Mouse (Mus musculus) T-helper 17 cell (primary cell): ENCODE data around the gene Actg1.

ENCODE experiments used
- in situ Hi-C, 2 experiments: fragments of 300-600 bp; cut with MboI, MseI; formaldehyde crosslinking; loops; 1 replicate in 1 of 2; 2 replicates in 1 of 2; pipeline ENCODE4 v1.15.1; 2025; ENCODE audit warnings: high pct_unique_total_duplicates in 2 of 2

The Actg1 gene

DNA sequence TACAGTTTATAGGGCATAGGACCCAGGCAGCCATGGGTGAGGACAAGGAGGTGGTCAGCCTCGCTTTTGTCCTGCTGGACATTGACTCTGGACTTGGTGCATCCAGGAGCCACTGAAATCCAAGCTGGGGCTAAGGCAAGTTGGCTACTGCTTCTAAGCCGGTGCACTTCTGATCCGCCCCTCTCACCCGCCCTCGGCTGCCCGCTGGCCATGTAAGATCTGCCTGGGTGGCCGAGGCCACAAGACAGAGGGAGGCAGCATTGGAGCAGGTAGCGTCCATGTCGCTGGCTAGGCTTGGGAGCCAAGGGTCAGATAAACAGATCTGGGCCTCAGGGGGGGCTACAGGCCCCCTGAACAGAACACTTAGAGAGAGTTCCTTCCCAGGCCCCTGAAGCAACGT, 13.0 kb upstream of the Actg1 start, which contains the start of gene Fscn2:
Gene Fscn2, plus strand, starts transcription at position 240 of the 400 bp plus-strand sequence.
- in situ Hi-C loops = no loop called here

DNA sequence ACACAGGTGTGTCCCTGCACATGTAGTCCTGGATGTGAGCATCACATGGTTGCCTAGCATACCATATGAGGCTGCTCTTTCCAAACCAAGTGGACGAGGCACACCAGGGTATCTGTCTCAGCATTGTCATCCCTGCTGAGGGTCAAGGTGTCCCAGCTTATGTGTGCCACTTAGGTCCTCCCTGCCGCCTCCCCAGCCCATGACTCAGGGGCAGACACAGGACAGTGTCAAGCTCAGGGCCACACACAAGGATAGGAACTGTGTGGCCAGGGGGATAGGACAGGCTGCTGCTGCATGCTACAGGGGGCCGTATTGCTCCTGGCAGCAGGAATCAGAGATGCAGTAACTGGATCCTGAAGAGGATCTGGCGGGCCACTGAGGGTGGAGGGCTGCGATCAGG, 12.4 kb upstream of the Actg1 start:
- in situ Hi-C loops = no loop called here

DNA sequence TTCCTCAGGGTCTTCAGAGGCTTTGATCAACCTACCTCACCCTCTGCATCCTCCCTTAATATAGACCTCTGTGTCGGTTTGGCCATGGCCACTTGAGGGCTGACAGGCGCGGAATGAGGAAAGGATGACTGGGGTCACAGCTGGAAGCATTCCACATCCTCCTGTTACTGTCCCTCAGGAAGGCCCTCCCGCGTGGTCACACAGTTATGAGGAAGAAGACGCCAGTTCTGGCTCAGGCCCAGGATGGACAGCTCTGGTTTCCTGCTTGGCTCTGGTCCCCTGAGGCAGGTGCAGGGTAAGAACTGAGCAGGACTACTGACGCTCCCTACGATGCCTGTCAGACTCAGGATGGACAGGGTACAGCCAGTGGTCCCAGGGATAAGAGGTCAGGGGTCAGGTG, 11.7 kb upstream of the Actg1 start:
- in situ Hi-C loops = no loop called here

DNA sequence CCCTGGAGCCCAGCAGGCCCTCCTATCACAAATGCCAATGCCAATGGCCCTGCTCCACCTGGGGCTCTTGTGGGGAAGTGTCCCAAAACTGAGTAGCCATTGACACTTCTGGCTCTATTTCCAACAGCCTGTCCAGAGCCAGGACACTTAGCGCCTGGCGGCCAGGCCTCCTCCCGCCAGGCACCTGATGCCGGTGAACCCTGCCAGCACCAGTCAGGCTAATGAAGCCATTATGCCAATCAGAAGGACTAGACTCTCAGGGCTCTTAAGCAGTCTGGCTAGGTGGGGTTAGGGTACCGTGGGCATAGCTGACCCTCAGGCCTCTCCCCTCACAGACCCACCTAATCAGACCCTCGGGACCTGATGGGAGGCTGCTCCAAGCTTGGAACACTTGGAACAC, 11.0 kb upstream of the Actg1 start:
- in situ Hi-C loops = no loop called here

DNA sequence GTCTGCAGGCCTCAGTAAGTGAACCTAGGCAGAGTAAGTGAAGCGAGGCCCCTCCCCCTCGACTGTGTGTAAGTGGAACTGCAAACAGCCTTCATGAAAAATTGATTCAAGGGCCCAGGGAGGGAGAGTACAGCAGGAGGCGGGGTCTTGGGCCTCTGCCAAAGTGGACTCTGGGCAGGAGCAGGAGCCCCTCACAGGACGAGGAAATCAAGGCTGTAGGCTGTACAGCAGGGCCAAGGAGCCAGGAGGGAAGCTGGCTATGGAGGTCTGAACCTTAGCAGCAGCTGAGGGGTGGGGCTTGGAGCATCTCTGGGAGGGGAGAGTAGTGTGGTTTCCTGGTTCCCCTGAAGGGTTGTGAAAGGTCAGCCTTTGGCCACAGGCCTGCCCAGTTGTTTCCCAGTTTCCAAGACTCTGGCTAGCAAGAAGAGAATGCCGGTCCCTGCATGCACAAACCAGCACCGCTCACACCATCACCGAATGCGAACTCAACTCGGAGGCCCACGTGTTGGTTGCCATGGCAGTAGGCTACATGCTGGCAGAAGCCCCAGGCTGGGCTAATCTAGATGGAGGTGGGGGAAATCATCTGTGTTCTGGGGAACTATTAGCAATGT, 9.6 kb upstream of the Actg1 start:
- in situ Hi-C loops = no loop called here

DNA sequence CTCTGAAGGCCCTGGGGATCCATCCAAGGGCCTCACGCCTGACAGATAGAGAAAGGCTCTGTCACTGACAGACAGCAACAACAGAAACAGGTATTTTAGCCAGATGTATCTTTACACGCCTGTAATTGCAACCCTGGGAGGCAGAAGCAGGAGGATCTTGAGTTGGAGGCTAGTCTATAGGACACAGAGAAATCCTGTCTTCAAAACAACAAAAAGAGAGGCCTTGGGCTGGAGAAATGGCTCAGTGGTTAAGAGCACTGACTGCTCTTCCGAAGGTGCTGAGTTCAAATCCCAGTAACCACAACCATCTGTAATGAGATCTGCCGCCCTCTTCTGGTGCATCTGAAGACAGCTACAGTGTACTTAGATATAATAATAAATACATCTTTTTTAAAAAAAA, 8.6 kb upstream of the Actg1 start:
- in situ Hi-C loops = no loop called here

DNA sequence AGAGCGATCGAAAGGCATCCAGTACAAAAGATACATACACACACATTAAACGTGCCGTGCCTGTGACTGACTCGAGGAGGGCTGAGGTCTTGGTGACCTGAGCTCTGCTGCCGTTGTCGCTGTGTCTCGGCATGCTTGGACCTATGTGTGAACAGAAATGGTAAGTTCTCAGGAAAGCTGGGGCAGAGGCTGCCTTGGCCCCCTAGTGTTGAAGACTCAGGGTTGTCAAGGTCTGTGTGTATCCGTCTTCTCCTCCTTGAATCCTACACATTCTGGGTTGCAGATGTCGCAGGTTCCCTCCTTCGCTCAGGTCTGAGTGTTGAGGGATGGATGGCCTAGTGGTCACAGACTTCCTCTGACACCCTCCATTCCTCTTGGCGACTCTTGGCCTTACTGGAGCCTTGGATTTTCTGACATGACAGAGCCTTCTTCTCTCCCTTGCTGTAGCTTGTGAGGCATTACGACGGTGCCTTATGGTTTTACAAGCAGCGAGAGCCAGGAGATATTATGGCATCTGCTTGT, 8.0 kb upstream of the Actg1 start:
- in situ Hi-C loops = no loop called here

DNA sequence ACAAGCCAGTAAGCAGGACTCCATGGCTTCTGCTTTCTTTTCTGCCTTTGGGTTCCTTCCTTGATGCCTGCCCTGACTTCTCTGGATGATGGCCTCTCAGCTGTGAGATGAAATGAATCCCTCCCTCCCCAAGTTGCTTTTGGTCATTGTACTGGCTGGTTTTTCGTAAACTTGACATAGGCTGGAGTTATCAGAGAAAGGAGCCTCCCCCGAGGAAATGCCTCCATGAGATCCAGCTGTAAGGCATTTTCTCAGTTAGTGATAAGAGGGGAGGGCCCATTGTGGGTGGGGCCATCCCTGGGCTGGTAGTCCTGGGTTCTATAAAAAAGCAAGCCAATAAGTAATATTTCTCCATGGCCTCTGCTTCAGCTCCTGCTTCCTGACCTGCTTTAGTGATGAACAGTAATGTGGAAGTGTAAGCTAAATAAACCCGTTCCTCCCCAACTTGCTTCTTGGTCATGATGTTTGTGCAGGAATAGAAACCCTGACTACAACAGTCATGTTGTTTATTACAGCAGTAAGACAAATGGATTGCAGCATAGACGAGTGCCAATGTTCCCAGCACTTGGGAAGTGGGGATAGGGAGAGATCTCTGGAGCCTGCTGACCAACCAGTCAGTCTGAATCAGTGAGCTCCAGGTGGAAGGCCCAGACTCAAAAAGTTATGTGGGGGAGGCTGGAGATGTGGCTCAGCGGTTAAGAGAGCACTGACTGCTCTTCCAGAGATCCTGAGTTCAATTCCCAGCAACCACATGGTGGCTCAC, 7.1 kb upstream of the Actg1 start:
- in situ Hi-C loops = no loop called here

DNA sequence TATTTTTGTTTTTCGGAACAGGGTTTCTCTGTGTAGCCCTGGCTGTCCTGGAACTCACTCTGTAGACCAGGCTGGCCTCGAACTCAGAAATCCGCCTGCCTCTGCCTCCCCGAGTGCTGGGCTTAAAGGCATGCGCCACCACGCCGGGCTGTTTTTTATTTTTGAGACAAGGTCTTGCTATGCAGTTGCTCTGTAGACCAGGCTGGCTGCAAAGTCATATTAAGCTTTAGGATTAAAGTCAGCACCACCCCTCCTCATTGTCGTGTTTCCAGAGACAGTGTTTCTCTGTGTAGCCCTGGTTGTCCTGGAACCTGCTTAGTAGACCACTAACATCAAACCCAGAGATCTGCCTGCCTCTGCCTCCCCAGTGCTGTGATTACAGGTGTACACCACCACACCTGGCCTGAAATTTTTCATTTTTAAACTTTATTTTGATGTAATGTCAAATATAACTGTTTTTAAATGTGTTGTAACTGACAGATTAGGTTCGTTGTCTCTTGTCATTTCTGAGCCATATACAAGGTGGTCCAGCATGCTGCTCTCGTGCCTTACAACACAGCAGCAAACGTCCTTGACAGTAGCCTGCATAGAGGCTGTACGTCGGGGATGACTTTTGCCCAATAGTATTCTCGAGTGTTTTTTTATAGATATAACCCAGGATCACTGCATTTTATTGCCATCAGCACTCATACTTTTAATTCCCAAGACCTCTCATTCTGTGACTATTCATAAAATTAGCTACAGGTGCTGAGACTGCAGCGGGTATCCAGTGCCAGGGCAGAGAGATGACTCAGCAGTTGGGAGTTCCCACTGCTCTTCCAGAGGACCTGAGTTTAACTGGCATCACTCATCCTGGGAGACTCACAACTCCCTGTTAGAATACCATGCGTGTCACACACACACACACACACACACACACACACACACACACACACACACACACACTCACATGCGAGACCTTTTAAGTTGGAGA, 6.2 kb upstream of the Actg1 start:
- in situ Hi-C loops = loop anchor here in 1 of 2 experiments (5.0 kb wide), 1 partner anchor 47 kb away; no protein-coding TSS in a partner anchor

DNA sequence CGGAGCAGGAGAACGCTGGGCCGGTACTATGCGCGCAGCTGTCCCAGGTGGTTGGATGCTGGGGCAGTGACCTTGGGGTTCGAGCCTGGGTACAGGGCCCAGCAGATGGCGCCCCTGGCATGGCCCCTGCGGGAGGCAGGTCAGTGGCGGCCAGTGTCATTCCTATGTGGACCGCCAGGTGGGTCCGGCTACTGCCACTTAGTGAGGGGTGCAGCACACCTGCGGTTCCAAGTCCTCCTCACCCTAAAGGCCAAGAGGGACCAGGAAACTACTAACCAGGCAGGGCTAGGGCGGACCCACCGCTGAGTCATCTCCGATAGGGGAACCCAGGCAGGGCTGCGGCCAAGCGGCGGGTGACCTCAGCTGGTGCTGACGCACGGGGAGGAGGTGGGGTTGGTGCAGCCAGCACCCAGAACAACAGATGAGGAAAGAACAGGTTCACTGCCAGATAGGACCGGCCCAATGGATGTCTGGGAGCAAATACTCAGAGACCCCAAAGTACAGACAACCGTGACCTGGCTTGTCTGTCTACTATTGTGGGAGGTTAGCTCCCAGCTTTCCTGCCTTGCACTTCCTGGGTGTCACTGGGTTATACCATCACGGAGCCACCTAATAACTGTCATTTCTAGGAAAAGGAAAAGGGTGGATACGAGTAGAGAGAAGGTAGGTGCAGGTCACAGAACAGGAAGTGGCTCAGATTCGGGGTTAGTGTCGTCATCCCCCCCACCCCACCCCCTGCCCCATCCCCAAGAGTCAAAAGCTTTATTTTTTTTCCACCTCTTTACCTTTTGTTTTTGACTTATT, 5.4 kb upstream of the Actg1 start:
- in situ Hi-C loops = loop anchor here in 1 of 2 experiments (5.0 kb wide), 1 partner anchor 46 kb away; no protein-coding TSS in a partner anchor

DNA sequence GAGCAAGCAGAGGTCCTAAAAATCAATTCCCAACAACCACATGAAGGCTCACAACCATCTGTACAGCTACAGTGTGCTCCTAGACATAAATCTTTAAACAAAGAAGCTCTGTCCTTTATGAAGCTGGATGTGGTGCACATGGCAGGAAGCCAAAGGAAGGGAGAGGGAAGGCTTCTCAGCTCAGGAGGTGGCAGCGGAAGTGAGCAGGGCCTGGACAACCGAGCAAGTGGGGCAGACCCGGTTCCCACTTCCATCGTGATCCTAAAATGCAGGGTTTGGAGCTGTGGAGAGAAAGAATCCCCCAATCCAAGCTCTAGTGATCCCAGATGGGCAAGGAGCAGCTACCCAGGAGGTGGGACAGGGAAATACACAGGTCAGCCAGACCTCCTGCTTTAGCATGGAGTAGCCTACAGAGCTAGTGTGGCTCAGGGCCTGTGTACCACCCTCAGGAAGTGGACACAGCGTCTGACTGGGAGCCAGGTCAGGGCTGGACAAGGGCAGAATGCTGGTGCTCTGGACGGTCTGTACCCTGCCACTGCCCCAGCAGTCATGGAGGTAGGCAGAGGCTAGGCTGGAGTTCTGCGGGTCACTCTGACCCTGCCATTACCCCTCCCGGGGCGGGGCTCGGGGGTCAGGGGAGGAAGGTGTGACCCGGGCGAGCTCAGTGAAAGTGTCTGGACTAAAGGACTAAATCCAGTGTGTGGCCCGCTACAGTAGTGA, 4.4 kb upstream of the Actg1 start:
- in situ Hi-C loops = loop anchor here in 1 of 2 experiments (5.0 kb wide), 1 partner anchor 45 kb away; no protein-coding TSS in a partner anchor

DNA sequence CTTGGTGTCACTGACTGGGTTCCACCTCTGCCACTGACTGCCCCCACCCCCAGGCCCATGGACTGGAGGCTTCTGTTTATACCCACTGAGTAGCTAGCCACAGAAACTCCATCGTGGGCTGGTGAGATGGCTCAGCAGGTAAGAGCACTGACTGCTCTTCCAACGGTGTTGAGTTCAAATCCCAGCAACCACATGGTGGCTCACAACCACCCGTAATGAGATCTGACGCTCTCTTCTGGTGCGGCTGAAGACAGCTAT, 3.7 kb upstream of the Actg1 start:
- in situ Hi-C loops = loop anchor here in 1 of 2 experiments (5.0 kb wide), 1 partner anchor 45 kb away; no protein-coding TSS in a partner anchor

DNA sequence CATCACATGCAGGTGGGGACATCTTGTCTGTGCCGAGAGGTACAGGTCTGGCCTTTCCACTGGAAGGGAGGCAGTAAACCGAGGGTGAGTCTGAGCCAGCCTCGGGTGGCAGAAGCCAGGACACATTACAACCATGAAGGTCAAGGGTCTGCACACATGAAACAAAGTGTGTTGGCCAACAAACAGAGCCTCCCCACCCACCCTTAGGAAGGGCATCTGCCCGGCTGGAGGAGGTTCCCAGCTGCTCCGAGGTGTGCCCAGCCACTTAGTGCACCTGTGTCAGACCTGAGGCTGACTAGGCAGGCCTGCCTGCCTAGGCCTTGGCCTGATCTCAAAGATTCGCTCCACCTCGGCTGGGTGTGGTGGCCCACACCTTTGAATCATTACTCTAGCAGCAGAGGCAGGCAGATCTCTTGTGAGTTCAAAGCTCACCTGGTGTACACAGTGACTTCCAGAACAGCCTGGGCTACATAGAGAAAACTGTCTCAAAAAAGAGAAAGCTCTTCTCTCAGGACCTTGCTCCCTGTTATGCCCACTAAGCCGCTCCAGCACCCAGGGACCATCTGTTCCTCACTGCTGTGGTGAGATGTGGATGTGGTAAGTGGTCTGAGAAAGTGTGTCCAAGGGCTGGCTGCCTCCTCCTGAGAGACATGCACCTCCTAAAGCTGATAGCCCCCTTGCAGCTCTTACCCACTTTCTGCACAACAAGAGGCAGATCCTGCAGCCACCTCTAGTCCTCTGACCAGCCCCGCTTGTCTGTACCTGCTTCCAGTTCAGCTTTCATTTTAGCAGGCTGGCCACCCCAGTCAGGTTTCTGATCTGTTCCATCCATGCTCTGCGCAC, 3.1 kb upstream of the Actg1 start:
- in situ Hi-C loops = loop anchor here in 1 of 2 experiments (5.0 kb wide), 1 partner anchor 44 kb away; no protein-coding TSS in a partner anchor

DNA sequence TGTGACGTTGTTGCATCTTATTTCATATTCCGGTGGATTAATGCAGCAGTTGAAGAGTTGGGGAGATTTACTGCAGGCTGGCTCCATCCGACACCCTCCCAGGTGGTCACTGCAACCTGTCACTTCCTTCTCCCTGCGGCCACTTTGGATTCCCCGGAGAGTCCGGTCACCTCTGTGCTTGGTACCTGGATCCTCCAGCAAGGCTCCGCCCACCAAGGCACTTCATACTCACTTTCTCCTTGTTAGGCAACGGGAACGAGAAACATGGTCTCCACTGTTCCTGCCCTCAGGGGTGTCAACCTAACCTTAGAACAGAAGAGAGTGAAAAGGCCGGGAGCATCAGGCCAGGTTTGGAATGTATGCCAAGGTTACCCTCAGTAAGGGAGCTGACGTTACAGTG, 2.4 kb upstream of the Actg1 start:
- in situ Hi-C loops = loop anchor here in 1 of 2 experiments (5.0 kb wide), 1 partner anchor 43 kb away; no protein-coding TSS in a partner anchor

DNA sequence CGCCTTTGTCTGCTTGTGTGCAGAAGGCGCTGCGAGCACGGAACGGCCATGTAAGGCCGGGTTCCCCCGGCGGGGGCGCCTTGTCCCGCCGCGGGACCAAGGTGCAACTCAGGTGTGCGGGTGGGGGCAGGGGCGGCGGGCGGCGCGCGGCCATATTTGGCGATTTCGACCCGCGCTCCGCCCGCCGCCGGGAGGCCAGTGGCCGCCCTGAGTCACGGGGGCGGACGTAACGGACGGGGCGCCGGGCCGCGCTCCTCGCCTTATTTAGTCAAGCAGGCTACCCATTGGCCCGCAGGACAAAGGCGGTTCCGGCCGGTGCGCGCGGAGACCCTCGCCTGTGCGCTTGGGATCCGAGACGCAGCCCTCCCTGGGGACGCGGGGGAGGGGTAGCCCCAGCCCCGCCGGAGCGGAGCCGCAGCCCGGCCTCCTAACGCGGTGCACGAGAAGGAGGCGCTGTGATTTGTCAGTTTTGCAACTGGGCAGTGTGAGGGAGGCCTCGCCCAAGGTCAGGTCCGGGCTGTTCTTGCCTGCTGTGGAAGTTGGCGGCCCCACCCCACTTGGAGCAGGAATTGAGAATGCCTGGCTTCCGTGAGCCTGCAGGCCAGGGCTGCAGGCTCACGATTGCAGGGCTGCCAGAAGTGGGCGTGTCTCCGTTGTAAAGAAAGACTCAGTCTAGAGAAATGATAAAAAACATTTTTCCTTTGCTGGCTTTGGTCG, 1.8 kb upstream of the Actg1 start:
- in situ Hi-C loops = loop anchor here in 1 of 2 experiments (5.0 kb wide), 1 partner anchor 43 kb away; no protein-coding TSS in a partner anchor

DNA sequence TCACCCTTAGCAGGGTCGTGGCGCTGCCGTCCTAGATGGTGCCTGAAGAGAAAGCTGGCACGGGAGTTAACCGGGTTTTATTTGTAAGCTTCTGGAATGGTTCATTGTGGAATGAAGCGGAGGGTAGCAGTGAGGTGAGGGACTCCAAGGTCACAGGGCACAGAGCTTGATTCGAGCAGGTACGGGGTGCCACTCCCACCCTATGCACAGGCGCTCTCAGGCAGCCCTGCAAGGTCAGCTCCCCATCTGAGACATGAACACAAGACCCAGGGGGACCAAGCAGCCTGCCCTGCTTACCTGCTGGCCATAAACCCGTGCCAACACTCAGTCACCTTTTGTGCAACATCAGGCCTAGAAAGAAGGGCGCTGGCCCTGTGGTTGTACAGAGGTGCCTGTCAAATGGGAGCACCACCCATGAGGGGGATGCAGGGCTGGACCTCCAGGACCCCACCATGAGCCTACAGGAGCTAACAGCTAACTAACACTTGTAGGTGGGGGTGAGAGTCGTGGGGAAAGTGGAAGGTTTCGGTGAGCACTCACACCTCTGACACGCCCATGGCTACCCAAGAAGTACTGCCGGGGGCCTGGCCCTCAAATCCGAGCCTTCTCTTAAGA, 1.1 kb upstream of the Actg1 start:
- in situ Hi-C loops = no loop called here

DNA sequence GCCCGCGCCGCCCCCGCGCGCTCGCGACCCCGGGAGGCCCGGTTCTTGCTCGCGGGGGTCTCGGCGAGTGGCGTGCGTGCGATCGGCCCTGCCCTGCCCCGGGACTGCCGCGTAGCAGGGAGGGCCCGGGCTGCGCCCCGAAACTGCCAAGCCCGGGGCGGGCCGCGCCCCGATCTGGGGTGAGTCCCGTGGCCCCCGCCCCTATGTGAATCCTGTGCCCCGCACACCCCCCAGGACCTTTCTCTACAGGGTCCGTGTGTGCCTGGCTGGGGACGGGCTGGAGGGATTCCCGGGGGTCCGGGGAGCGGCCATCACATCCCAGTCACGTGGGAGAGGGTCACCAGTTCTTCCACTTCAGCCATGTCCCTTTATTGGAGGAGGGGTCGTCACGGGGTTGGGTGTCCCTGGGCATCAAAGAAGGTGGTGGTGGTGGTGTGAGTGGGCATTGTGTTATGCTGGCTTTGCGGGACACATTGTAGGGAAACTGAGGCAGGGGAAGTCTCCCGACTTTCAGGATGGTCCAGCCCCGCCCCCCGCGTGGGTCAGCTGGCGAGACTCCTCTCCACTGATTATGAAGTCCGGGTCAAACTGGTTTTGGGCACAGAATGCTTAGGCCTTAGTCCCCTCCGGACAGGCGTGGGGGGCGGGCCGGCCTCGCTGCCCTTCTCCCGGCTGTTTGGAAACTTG, 485 bp upstream of the Actg1 start:
- in situ Hi-C loops = no loop called here
